Mouse (Mus musculus): ENCODE measurements around the gene Col26a1.

DNA sequence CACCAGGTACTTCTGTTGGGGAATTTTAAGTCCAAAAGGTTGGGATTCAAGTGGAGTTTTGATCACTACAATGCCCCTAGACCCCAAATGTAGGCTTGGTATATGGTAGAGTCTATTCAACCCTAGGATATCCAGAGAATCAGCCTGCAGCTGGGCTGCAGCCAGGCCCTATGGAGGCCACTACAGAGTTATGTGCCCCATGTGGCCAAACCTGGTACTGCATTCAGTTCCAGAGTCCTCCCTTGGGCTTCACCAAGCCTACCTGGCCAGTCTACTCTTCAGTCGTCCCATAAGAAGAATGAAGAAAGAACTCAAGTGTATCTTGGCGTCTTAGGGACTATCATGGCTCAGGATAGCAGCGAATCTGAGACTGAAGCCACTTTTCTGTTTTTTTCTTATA is 179.3 kb downstream of the Col26a1 start:
- TF ChIP-seq CTCF (IDR thresholded peaks at IDR 0.05; ENCODE audit: extremely low read depth, insufficient read length, insufficient replicate concordance, low read depth, low read length) = peak; percentile 73; the same call in 1 of the 2 replicates
- TF ChIP-seq POLR2A (IDR thresholded peaks at IDR 0.05; ENCODE audit: low read depth, low read length) = no peak

All from small intestine, adult 2 months (tissue).